Mouse (Mus musculus) heart, postnatal 0 days (tissue): ENCODE results near the gene Insig2.

Experiments used
- CTCF ChIP-seq: IDR thresholded peaks from 2 replicates; pipeline ENCODE4 v1.5.1; 2016; ENCODE audit warnings: antibody characterized with exemption, control low read depth, low read depth
- EP300 ChIP-seq: IDR thresholded peaks from 2 replicates; pipeline ENCODE4 v1.6.1; 2016; ENCODE audit warnings: antibody characterized with exemption, low read depth

GRCm38 (mm10) chr1:121372656-121373055 lies 40.3 kb upstream of the Insig2 start:
- TF ChIP-seq EP300 (no peak), CTCF (no peak)
